Mouse (Mus musculus) cortical plate, adult 2 months (tissue): ENCODE data around the gene Ctps2.

ENCODE experiments used
- CTCF ChIP-seq: fragments of 200-500 bp; IDR thresholded peaks from 2 replicates; pipeline ENCODE4 v1.5.1; 2011; ENCODE audit warnings: mild to moderate bottlenecking, control low read depth, low read length; ENCODE audit not compliant: insufficient read depth; ENCODE audit errors: extremely low read depth
- POLR2A ChIP-seq: fragments of 200-500 bp; IDR thresholded peaks from 2 replicates; pipeline ENCODE4 v1.6.1; 2011; ENCODE audit warnings: mild to moderate bottlenecking, low read length, control low read depth; ENCODE audit not compliant: insufficient read depth; ENCODE audit errors: extremely low read depth

- no peak for TF ChIP-seq POLR2A
- TF ChIP-seq CTCF = no peak
Observed at GRCm38 (mm10) chrX:162900938-162901337, at the start of gene Ctps2.
